Mouse (Mus musculus): ENCODE measurements around the gene Eif1. TPM values are rescaled to one million over a fixed set of nuclear protein-coding genes. Genes with fewer than 3 reads are reported as not detected.

Eif1 gene
- 105 and 115 TPM in 2 replicates for total RNA-seq (2014; rRNA removed)
- 1,342 and 1,370 TPM in 2 replicates for polyA plus RNA-seq (2015; fragmentation: Nextera tagmentation; extraction: Ambion mirVana)

DNA sequence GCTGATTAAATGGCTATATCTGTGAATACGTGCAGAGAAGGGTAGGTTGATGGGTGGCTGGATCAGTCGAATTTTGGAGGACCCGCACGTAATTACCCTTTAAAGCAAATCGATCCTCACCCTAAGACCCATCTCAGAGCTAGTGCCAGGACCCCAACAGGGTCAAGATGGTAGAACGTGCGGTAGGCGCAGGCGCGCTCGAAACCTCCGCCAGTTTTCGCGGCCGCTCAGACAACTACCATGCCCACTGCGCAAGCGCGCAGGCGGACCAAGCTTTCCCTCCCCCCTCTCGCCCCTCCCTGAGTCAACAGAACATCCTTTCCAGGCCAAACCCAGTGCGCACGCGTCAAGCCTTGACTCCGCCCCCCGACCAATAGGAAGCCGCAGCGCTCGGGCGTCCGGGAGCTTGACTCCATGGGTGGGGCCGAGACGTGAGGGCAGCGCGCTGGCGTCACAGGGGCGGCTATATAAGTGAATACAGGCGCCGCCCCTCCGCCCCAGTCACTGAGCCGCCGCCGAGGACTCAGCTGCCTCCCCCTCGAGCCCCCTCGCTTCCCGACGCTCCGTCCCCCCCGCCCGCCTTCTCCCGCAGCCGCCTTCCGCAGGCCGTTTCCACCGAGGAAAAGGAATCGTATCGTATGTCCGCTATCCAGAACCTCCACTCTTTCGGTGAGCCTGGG is at the start of gene Eif1:
Eif1 (plus strand) TSS at position 394 of the 680 bp plus-strand sequence.
- peak within 1 kb of the TSS; percentile 95 for H3K9ac ChIP-seq

DNA sequence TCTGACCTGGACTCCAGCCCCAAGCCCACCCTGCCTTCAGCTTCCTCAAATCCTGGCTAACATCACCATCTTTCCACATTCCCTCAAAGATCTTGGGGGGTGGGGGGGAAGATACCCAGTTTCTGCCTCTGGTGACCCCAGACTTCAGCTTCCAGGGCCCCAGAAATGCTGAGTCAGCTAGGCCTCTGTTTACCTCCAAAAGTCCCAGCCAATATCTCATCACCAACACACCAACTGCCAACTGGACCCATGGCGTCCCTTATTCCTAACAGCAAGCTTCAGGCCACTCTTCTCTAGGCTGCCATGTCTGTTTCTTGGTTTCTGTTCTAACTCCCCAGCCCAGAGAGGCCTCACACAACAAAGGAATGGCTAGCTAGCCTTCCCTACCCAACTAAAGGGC is 47.8 kb upstream of the Eif1 start:
- WGBS = 91% methylated on average over 1 of the region's 1 CpGs
- H3K4me1 ChIP-seq (ENCODE audit: insufficient read depth) = no peaks in the 10 kb centered on the region

More for the DNA sequence above, at the start of gene Eif1:
- DNase-seq (peak; percentile 100), ATAC-seq (peak; percentile 94)
- H3K36me3 ChIP-seq (ENCODE audit: insufficient read depth) = peaks cover 18% of the 10 kb centered on the region
- H3K9me3 ChIP-seq (ENCODE audit: low read length) = no peaks in the 10 kb centered on the region
- H3K27me3 ChIP-seq (ENCODE audit: insufficient read depth, low read length) = no peaks in the 10 kb centered on the region
- WGBS = under 1% methylated on average over 51 of the region's 58 CpGs
- peak within 1 kb of the TSS; percentile 98 for H3K27ac ChIP-seq (ENCODE audit: low read depth, low read length)
- no peaks in the 10 kb centered on the region for H3K4me1 ChIP-seq (ENCODE audit: insufficient read depth)
- H3K4me2 ChIP-seq (ENCODE audit: low read depth) = peak within 1 kb of the TSS; percentile 75
- no peak for TF ChIP-seq CTCF (IDR thresholded peaks at IDR 0.05; ENCODE audit: low read depth)
- peak within 1 kb of the TSS; percentile 86 for H3K4me3 ChIP-seq (ENCODE audit: low read depth, low read length)

DNA sequence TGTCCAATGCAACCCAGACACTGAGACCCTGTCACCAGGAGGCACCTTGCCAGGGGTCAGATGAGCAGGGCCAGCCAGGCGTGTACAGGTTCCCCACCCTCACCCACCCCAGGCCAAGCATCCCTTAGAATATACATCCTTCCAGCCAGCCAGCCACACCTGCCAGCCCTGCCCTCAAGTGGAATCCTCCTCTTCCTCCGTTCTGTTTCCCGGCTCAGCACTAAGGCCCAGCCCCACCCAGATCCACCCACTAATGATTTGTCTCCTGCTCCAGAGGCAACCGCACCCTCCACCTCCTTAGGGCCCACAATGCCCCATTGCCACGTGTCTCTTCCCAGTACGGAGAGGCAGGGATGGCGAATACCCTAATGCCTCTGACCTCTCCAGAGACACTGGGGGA is 45.0 kb upstream of the Eif1 start:
- H3K4me2 ChIP-seq (ENCODE audit: low read depth) = no peak overlapping the region
- no peaks in the 10 kb centered on the region for H3K36me3 ChIP-seq (ENCODE audit: insufficient read depth)
- no peak overlapping the region for H3K4me3 ChIP-seq (ENCODE audit: low read depth, low read length)
- H3K9ac ChIP-seq = no peak overlapping the region
- 75% methylated on average over 7 of the region's 7 CpGs for WGBS
- ATAC-seq = no peak
- H3K4me1 ChIP-seq (ENCODE audit: insufficient read depth) = no peaks in the 10 kb centered on the region
- no peaks in the 10 kb centered on the region for H3K27me3 ChIP-seq (ENCODE audit: insufficient read depth, low read length)
- no peak overlapping the region for H3K27ac ChIP-seq (ENCODE audit: low read depth, low read length)
- no peaks in the 10 kb centered on the region for H3K9me3 ChIP-seq (ENCODE audit: low read length)
- TF ChIP-seq CTCF (IDR thresholded peaks at IDR 0.05; ENCODE audit: low read depth) = no peak
- DNase-seq = no peak

More for the DNA sequence above, 47.8 kb upstream of the Eif1 start:
- H3K27me3 ChIP-seq (ENCODE audit: insufficient read depth, low read length) = no peaks in the 10 kb centered on the region
- H3K9ac ChIP-seq = no peak overlapping the region
- no peak overlapping the region for H3K4me3 ChIP-seq (ENCODE audit: low read depth, low read length)
- H3K27ac ChIP-seq (ENCODE audit: low read depth, low read length) = no peak overlapping the region
- DNase-seq (no peak), ATAC-seq (no peak)
- H3K36me3 ChIP-seq (ENCODE audit: insufficient read depth) = no peaks in the 10 kb centered on the region
- TF ChIP-seq CTCF (IDR thresholded peaks at IDR 0.05; ENCODE audit: low read depth) = no peak
- H3K9me3 ChIP-seq (ENCODE audit: low read length) = no peaks in the 10 kb centered on the region
- H3K4me2 ChIP-seq (ENCODE audit: low read depth) = no peak overlapping the region

DNA sequence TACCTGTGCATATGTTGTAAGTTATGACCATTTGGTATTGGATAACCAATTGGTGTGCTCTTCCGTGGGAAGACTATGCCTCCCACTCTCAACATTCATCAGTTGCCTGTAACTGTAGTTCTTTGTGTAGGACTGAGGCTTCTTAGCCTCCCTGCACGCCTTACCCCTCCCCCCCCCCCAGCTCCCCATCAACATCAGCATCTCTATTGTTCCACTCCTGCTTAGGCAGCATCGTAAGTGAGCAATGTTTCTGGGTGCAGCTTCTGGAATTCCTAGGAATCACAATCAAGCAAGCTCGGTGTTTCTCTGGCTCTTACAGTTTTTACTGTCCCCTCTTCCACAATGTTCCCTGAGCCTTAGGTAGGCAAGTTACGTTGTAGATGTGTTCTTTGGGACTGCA is 44.2 kb upstream of the Eif1 start:
- 25% methylated on average over 5 of the region's 5 CpGs for whole genome bisulfite sequencing
- H3K4me2 ChIP-seq (ENCODE audit: low read depth) = no peak overlapping the region
- peak; percentile 48; the same call in 1 of the 2 replicates for ATAC-seq
- H3K27ac ChIP-seq (ENCODE audit: low read depth, low read length) = no peak overlapping the region
- H3K27me3 ChIP-seq (ENCODE audit: insufficient read depth, low read length) = no peaks in the 10 kb centered on the region
- no peaks in the 10 kb centered on the region for H3K36me3 ChIP-seq (ENCODE audit: insufficient read depth)
- DNase-seq = no peak
- H3K4me3 ChIP-seq (ENCODE audit: low read depth, low read length) = no peak overlapping the region
- no peaks in the 10 kb centered on the region for H3K4me1 ChIP-seq (ENCODE audit: insufficient read depth)
- no peaks in the 10 kb centered on the region for H3K9me3 ChIP-seq (ENCODE audit: low read length)
- TF ChIP-seq CTCF (IDR thresholded peaks at IDR 0.05; ENCODE audit: low read depth) = no peak
- no peak overlapping the region for H3K9ac ChIP-seq

DNA sequence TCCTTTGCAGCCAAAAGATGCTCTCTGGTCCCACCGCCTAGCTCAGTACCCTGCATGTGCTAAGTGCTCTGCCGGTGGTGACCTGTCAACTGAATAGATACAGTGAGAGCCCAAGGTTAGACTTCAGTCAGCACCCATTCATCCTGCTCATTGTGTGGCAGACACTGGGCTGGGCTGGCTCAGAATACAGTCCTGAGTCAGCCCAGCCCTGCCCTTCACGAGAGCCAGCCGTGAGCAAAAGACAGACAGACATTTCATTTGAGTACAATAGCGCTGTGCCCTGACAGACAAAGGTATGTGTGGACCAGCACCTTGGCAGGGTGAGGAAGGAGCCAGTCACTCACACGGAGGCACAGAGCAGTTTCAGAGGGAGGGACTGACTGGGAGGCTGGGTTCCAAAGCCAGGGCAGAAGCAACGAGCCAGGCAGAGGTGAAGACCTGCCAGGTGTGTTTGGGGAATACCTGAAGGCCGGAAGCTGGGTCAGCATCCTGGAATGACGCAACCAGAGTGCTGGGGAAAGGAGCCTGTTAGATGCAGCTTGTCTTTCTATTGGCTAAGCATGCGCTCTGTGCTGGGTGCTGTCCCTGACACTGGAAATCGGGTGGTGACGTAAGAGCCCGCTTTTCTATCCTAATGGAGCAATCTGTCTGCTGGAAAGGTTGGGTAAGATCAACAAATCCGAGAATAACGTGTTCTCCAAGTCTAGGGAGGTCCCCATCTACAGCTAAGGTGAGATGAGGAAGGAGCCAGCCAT is 41.8 kb upstream of the Eif1 start:
- WGBS = 74% methylated on average over 15 of the region's 15 CpGs
- no peaks in the 10 kb centered on the region for H3K36me3 ChIP-seq (ENCODE audit: insufficient read depth)
- ATAC-seq (no peak), DNase-seq (no peak)
- no peak for TF ChIP-seq CTCF (IDR thresholded peaks at IDR 0.05; ENCODE audit: low read depth)
- H3K4me2 ChIP-seq (ENCODE audit: low read depth) = no peak overlapping the region
- no peaks in the 10 kb centered on the region for H3K9me3 ChIP-seq (ENCODE audit: low read length)
- no peak overlapping the region for H3K9ac ChIP-seq
- H3K4me3 ChIP-seq (ENCODE audit: low read depth, low read length) = no peak overlapping the region
- H3K4me1 ChIP-seq (ENCODE audit: insufficient read depth) = no peaks in the 10 kb centered on the region
- H3K27ac ChIP-seq (ENCODE audit: low read depth, low read length) = no peak overlapping the region
- H3K27me3 ChIP-seq (ENCODE audit: insufficient read depth, low read length) = no peaks in the 10 kb centered on the region

DNA sequence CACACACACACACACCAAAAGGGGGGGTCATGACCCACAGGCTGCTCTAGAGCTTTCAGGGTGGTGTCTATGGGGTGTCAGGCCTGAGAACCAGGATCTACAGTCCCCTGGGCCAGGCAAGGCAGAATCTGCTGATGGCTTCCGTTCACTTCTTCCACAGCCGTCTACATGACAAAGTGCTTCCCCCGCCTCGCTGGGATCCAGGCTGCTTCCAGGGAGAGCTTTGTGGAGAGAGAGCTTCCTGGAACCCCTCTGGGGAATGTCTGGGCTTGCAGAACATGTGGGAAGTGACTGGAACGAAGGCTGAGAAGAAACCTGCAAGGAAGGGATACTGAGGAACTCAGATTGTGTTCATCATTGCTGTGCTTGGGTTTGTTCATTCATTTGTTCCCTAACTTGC is 40.9 kb upstream of the Eif1 start:
- no peaks in the 10 kb centered on the region for H3K9me3 ChIP-seq (ENCODE audit: low read length)
- no peaks in the 10 kb centered on the region for H3K4me1 ChIP-seq (ENCODE audit: insufficient read depth)
- no peak overlapping the region for H3K9ac ChIP-seq
- H3K4me3 ChIP-seq (ENCODE audit: low read depth, low read length) = no peak overlapping the region
- WGBS = 68% methylated on average over 5 of the region's 5 CpGs
- H3K27me3 ChIP-seq (ENCODE audit: insufficient read depth, low read length) = no peaks in the 10 kb centered on the region
- ATAC-seq = no peak
- no peak for TF ChIP-seq CTCF (IDR thresholded peaks at IDR 0.05; ENCODE audit: low read depth)
- no peak overlapping the region for H3K4me2 ChIP-seq (ENCODE audit: low read depth)
- DNase-seq = no peak
- H3K27ac ChIP-seq (ENCODE audit: low read depth, low read length) = no peak overlapping the region
- H3K36me3 ChIP-seq (ENCODE audit: insufficient read depth) = no peaks in the 10 kb centered on the region

All from forebrain, postnatal 0 days (tissue).